Mouse (Mus musculus): Measurements from ENCODE around the gene Gpr162.

- no peak for TF ChIP-seq POLR2A (IDR thresholded peaks at IDR 0.05; ENCODE audit: borderline replicate concordance, insufficient read depth, low read length)
- TF ChIP-seq CTCF (IDR thresholded peaks at IDR 0.05; ENCODE audit: borderline replicate concordance, insufficient read depth, low read depth, low read length), result no peak
Observed at GRCm38 (mm10) chr6:124901851-124902250, 38.1 kb upstream of the Gpr162 start.

All from cerebellum, adult 2 months (tissue).